Mouse (Mus musculus): ENCODE data around the gene Polr3b. TPM values are rescaled to one million over a fixed set of nuclear protein-coding genes. Genes with fewer than 3 reads are reported as not detected.

Polr3b gene
- total RNA-seq, 2 experiments from 2014 or later: 11.7 to 12.7 TPM

DNA sequence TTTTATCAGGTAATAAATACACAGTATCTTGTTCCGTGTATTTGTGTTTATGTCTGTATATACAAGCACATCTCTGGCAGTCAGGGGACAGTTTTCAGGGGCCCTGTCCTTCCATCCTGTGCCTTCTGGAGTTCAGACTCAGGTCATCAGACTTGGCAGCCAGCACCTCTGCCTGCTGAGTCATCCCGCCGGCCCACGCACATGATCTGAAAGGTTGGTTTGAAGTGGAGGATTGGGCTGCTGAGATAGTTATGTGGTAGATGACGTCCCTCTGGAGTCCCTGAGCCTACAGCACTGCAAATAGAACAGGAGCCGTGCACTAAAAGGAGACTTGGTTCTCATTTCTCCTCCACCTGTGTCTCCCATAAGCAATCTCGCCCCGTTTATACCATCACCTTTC lies 79.0 kb downstream of the Polr3b start:
- DNase-seq (ENCODE audit: low spot score): peak; percentile 36
- intact Hi-C loops (cut with DNase I): no loop called here

DNA sequence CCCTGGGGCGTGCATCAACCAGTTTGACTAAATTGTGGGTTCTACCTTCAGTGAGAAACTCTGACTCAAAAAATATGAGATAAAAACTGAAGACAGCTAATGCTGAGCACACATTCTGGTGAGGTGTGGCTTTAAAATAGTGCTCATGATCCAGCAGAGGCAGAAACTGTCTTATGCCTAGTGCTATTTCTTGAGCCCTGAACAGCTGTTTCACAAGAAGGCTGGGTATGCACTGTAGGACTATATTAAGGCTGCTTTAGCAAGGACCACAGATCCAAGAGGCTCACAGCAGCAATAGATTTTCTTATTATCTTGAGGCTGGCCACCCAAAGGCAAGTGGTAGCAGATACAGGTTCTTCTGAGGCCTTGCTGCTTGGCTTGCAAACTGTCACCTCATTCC lies 80.0 kb downstream of the Polr3b start:
- DNase-seq (ENCODE audit: low spot score): no peak
- intact Hi-C loops (cut with DNase I): no loop called here

DNA sequence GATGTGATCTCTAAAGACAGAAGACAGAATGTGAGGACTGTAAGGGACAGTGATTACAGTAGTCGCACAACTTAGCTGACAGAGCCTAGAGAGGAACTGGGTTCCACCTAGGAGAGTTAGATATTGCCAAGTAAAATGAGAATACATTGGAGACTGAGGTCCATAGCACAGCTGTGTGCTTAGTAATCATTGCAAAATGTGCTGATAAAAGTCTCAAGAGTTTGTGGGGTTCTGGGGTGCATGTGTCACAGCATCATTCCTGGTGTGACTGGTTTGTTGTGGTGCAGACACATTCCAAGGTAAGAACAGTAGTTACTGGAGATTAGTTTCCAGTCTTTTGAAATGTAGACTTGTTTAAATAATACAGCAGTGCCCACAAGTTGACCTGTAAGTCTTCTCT lies 82.5 kb downstream of the Polr3b start:
- intact Hi-C loops (cut with DNase I): no loop called here
- DNase-seq (ENCODE audit: low spot score): no peak

DNA sequence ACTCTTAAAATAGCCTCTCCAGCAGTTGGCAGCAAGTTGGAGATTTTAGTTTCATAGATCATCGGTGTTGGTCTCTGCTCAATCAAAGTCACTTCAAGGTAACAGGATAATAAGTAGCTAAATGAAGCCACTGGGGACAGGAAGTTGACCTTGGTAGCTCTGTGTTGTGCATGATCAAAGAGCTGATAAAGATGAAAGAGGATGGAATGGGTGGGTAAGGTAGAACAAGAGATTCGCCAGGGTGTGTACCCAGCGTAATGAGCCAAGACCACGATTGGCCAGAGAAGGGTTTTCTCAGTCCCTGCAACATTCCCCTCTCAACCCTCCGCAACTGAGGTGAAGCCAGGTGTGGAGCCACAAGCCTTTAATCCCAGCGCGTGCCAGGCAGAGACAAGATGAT lies 83.1 kb downstream of the Polr3b start:
- intact Hi-C loops (cut with DNase I): loop anchor here (5.0 kb wide), 1 partner anchor 63 kb away; no protein-coding TSS in a partner anchor
- DNase-seq (ENCODE audit: low spot score): no peak

- no peak for DNase-seq (ENCODE audit: low spot score)
- intact Hi-C loops (cut with DNase I): loop anchor here (5.0 kb wide), 1 partner anchor 64 kb away; no protein-coding TSS in a partner anchor
These were observed 84.5 kb downstream of the Polr3b start for GRCm38 (mm10) chr10:84706543-84706942.

GRCm38 (mm10) chr10:84707226-84707625 lies 85.1 kb downstream of the Polr3b start:
- DNase-seq (ENCODE audit: low spot score): no peak
- intact Hi-C loops (cut with DNase I): loop anchor here (5.0 kb wide), 1 partner anchor 65 kb away; no protein-coding TSS in a partner anchor

DNA sequence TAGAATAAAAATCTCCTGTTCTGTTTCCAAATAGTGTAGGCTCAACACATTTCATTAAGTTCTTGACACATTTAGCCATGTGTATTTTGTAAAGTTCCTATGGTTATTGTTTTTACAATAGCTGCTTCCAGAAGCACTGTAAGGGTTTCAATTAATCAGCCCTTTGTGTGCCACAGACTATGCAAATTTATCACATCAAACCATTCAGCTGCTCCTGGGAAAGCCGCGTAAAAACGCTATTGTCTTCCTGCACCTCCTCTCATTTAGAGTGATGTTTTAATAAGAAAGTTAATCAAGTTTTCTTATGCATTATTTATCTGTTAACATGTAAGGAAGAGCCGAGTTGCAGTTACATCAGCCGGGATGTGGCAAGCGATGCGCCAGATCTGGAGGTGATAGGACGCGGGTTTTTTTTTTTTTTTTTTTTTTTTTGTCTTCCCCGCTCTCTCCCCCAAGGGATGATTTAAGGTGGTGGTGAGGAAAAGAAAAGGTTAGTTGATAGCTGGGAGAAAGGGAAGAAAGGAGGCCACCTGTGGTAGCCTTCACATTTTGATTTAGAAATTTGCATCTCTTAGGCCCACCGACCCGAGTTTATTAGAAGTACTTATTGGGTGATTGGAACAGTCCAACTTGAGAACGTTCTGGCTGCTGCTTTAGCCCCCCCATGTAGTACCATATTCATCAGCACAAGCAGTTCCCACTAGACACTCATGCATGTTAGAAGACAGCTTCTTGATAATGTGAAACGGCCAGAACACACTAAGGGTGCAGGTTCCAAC lies 85.8 kb downstream of the Polr3b start:
- DNase-seq (ENCODE audit: low spot score): no peak
- intact Hi-C loops (cut with DNase I): loop anchor here (5.0 kb wide), 1 partner anchor 66 kb away; no protein-coding TSS in a partner anchor

DNA sequence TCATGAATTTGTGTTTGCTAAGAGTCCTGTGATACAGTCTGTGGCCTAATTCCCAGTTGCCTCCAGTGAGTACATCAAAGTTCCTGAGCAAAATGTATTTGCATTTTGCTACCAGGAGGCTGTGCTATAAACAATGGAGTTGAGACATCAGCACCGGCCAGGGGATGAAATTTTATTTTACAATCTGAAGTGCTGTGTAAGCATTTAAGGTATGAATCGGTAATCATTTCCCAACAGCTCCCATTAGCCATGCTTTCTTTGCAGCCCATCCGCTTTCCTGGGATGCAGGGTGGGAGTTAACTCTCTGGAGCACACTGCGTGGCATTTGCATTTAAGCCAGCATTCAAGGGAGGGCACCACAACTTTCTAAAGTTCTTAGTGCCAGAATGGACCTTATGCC lies 88.1 kb downstream of the Polr3b start:
- intact Hi-C loops (cut with DNase I): loop anchor here (2.0 to 5.0 kb wide), 2 partner anchors 272 to 337 kb away; no protein-coding TSS in a partner anchor
- no peak for DNase-seq (ENCODE audit: low spot score)

DNA sequence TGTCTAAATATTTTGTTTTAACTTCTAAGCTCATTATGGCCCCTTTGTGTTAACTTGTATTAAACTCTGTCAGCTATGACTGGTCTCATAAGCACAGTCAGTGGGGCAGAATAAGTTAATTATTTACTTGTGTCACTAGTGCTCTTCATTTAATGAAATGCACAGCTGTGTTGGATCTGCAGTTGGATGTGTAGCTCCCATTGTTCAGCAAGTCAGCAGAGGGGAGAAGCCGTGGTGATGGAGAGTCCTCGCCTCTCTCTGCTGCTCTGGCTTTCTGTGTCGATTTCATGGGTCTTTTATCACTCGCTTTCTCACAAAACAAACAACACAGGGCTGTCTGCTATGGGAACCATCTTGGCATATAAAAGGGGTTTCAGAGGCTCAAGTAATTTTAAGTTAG lies 88.7 kb downstream of the Polr3b start:
- no peak for DNase-seq (ENCODE audit: low spot score)
- intact Hi-C loops (cut with DNase I): loop anchor here (2.0 to 5.0 kb wide), 2 partner anchors 271 to 336 kb away; no protein-coding TSS in a partner anchor

- no peak for DNase-seq (ENCODE audit: low spot score)
- intact Hi-C loops (cut with DNase I): loop anchor here (2.0 to 5.0 kb wide), 2 partner anchors 271 to 335 kb away; no protein-coding TSS in a partner anchor
These were observed 89.4 kb downstream of the Polr3b start for GRCm38 (mm10) chr10:84711479-84711878.

GRCm38 (mm10) chr10:84711940-84712339 lies 89.8 kb downstream of the Polr3b start:
- DNase-seq (ENCODE audit: low spot score): no peak
- intact Hi-C loops (cut with DNase I): loop anchor here (2.0 to 5.0 kb wide), 2 partner anchors 270 to 335 kb away; no protein-coding TSS in a partner anchor

DNA sequence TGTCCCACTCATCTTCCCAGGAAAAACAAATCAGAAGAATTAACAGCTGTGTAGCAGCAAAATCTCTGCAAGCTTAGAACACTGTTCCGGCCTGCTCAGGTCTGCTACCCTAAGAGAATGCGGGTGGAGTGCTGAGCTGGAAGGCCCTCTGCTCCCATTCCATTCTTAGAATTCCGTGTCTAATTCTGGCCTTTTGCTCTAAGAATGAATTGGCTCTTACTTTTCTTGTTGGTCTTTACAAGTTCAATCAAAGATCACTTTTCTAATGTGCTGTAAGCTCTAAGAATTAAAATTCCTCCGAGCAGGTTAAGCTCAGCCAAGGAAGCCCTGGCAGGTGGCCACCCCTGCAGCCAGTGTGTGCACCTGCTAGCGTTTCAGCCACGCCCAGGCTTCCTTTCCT lies 90.4 kb downstream of the Polr3b start:
- intact Hi-C loops (cut with DNase I): loop anchor here (5.0 kb wide), 1 partner anchor 270 kb away; no protein-coding TSS in a partner anchor

GRCm38 (mm10) chr10:84713043-84713442 lies 91.0 kb downstream of the Polr3b start:
- intact Hi-C loops (cut with DNase I): loop anchor here (5.0 kb wide), 1 partner anchor 269 kb away; no protein-coding TSS in a partner anchor
- no peak for DNase-seq (ENCODE audit: low spot score)

More for the DNA sequence above, 90.4 kb downstream of the Polr3b start:
- DNase-seq (ENCODE audit: low spot score): no peak

DNA sequence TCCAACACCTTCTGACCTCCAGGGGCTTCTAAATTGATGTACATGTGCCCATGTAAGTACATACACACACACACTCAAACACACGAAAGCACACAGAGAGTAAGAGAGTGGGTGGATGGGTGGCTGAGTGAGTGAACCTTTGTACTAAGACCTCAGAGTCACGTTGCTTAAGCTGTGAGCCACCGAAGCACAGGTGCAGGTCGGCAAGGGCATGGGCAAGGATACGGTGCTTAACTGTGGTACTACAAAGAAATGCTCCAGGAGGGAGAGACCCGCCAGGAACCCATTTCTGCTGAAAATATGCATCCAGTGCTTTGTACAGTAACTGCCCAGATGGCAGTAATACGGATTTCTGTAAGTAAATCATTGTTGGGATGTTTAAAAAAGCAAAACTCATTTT lies 93.5 kb downstream of the Polr3b start:
- intact Hi-C loops (cut with DNase I): loop anchor here (5.0 kb wide), 1 partner anchor 58 kb away; no protein-coding TSS in a partner anchor
- no peak for DNase-seq (ENCODE audit: low spot score)

GRCm38 (mm10) chr10:84716581-84716980 lies 94.5 kb downstream of the Polr3b start:
- DNase-seq (ENCODE audit: low spot score): no peak
- intact Hi-C loops (cut with DNase I): loop anchor here (5.0 kb wide), 1 partner anchor 59 kb away; no protein-coding TSS in a partner anchor

GRCm38 (mm10) chr10:84722711-84723110 lies 100.6 kb downstream of the Polr3b start:
- intact Hi-C loops (cut with DNase I): no loop called here
- no peak for DNase-seq (ENCODE audit: low spot score)

DNA sequence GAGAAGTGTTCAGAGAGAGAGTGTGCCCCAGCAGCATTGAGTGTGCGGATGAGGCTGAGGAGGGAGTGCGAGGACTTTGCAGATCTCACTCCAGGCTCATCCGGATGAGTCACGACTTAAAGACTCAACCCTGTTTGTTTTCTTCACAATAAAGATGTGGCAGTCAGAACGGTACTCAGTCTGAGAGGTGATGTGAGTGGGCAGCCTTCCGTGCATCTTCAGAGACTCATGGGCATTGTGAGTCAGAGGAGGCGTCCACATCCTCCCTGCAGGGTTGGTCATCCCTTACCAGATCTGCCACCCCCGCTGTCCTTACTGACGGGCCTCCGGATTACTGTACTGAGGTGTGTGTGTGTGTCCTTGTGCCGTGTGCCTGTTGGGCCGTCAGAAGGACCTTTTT lies 104.9 kb downstream of the Polr3b start:
- intact Hi-C loops (cut with DNase I): no loop called here
- DNase-seq (ENCODE audit: low spot score): no peak

GRCm38 (mm10) chr10:84727760-84728159 lies 105.7 kb downstream of the Polr3b start:
- intact Hi-C loops (cut with DNase I): no loop called here
- no peak for DNase-seq (ENCODE audit: low spot score)

DNA sequence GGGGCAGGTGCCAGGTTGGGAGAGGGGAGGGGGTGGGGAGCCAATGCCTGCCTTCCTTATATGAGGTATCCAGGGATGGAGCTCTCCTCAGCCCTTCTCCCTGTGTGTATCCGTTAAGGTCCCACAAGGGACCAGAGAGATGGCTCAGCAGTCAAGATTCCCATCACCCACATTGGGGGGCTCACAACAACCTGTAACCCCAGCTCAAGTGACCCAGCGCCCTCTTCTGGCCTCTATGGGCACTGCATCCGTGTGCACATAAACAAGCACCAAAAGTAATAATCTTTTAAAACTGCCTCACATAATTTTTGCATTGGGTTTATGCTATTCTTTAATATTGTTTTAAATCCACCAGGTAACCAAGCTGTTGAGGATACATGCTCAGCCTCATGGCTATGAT lies 108.0 kb downstream of the Polr3b start:
- DNase-seq (ENCODE audit: low spot score): no peak
- intact Hi-C loops (cut with DNase I): no loop called here

GRCm38 (mm10) chr10:84730956-84731355 lies 108.9 kb downstream of the Polr3b start:
- DNase-seq (ENCODE audit: low spot score): no peak
- intact Hi-C loops (cut with DNase I): no loop called here

- intact Hi-C loops (cut with DNase I): no loop called here
- no peak for DNase-seq (ENCODE audit: low spot score)
These were observed 111.4 kb downstream of the Polr3b start for GRCm38 (mm10) chr10:84733511-84733910.

Data from heart, postnatal 25 days (tissue).